Mouse (Mus musculus): ENCODE data around the gene Gga3.

Gene Gga3

GRCm38 (mm10) chr11:115564064-115564809 is 39.6 kb downstream of the Gga3 start, which contains the start of gene Nup85:
Gene Nup85, plus strand, starts transcription at chr11:115564434.
- peak; percentile 94 for DNase-seq (ENCODE audit: low read depth, low spot score)

GRCm38 (mm10) chr11:115563406-115563805 is 40.4 kb downstream of the Gga3 start:
- DNase-seq (ENCODE audit: low read depth, low spot score), result no peak

DNA sequence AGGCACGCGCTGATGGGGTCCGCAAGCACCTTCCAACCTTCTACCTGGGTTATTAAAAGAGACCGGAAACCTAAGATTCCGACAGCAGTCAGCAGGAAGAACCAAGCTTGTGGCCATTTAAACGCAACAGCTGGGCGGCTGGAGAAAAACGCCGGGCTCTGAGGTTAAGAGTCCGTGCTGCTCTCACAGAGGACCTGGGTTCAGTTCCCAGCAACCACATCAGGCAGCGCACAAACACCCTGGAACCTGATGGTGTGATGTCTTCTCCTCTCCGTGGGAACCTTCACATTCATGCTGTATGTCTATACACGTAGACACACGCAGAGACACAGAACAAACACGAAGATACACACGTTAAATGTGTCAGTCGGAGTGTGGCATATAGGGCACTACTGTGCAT is 48.1 kb downstream of the Gga3 start:
- DNase-seq (ENCODE audit: low read depth, low spot score), result no peak

DNA sequence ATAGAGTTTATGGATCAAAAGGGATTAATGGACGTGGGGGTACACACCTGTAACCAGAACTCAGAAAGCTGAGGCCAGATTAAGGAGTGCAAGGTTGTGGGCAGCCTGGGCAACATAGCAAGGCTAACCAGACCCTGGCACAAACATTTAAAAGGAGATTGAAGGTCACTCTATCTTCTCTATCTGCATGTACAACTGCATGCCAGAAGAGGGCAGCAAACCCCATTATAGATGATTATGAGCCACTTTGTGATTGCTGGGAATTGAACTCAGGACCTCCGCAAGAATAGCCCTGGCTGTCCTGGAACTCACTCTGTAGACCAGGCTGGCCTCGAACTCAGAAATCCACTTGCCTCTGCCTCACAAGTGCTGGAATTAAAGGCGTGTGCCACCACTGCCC is 51.1 kb downstream of the Gga3 start:
- no peak for DNase-seq (ENCODE audit: low read depth, low spot score)

DNA sequence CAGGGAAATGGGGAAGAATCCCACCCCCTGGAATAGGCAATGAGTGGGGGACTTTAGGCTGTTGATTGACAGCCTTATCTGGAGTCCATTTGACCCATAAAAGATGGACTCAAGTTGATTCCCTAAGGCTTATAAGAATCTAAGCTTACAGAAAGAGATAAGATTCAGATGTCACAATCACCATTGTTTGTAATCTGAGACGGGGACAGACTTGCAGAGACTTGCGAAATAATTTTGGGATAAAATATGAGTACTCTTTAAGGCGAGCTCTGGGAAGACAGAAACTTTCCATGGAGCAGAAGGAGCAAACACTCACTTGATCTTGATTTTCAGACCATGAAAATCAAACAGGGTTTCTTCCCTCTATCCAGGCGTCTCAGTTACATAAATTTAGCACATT is 60.3 kb downstream of the Gga3 start:
- DNase-seq (ENCODE audit: low read depth, low spot score), result no peak

DNA sequence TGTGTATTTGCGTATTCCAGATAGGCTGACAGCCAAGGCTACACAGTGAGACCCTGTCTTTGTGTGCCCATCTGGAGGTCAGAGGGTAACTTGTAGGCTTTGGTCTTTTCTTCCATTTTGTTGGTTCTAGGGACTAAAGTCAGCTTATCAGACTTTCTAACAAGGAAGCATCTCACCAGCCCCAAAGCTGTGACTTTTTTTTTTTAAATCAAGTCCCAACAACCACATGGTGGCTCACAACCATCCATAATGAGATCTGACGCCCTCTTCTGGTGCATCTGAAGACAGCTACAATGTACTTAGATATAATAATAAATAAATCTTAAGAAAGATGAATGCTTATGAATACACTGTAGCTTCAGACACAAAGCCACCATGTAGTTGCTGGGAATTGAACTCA is 65.8 kb downstream of the Gga3 start:
- DNase-seq (ENCODE audit: low read depth, low spot score), result no peak

DNA sequence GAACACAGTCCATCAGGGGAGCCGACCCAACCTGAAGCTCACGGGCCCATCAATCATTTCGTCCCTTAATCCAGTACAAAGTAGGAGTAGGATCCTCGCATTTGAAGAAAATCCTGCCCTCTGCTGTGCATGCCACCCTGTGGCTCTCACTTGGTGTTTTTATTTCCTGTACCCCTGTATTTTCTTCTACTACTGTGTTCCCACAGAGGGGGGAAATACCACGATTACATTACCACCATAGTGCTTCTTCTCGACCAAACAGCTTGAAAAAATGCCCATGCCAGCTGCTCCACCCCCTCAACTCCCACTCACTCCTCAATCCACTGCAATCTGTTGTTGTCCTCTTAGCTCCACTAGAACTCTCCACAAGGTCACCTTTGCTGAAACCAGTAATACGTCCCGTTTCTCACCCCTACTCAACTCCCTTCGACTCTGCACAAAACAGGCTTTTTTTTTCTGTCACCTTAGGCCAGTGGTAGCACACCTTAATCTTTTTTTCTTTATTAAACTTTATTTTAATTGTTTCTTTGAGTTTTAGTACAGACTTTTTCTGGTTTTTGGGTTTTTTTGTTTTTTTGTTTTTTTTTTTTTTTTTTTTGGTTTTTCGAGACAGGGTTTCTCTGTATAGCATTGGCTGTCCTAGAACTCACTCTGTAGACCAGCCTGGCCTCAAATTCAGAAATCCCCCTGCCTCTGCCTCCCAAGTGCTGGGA is 66.8 kb downstream of the Gga3 start:
- no peak for DNase-seq (ENCODE audit: low read depth, low spot score)

GRCm38 (mm10) chr11:115536038-115536681 is 67.7 kb downstream of the Gga3 start, which contains the start of gene Sumo2:
Gene Sumo2, minus strand, starts transcription at chr11:115536276.
- peak; percentile 98 for DNase-seq (ENCODE audit: low read depth, low spot score)

- no peak for DNase-seq (ENCODE audit: low read depth, low spot score)
Observed at GRCm38 (mm10) chr11:115535401-115536037, 68.3 kb downstream of the Gga3 start.

DNA sequence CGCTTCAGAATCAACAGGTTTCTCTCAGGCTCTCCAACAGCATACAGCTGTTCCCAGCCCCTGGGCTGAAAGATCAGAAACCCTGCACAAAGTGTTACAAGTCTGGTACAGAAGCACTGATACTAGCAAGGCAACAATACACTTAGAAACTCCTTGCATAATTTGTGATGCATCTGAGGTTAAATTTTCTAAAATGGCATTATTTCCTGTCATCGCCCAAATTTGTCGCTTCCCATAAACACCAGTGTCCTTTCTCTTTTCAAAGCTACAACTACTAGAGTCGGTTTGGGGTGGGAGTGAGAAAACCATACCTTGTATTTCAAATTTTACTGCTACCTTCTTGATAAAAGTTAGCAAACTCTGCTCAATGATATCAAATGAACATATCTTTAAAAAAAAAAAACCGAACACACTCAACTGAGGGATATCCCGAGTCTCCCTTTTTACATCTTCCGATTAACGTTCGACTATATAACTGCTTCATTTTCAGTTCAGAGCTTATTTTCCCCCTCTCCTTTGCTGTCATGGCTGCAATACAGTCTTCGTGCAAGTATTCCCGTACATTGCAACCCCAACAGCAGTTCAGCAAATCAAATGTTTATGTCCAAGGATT is 69.0 kb downstream of the Gga3 start:
- no peak for DNase-seq (ENCODE audit: low read depth, low spot score)
